Mouse (Mus musculus): ENCODE data around the gene Xrcc1.

DNA sequence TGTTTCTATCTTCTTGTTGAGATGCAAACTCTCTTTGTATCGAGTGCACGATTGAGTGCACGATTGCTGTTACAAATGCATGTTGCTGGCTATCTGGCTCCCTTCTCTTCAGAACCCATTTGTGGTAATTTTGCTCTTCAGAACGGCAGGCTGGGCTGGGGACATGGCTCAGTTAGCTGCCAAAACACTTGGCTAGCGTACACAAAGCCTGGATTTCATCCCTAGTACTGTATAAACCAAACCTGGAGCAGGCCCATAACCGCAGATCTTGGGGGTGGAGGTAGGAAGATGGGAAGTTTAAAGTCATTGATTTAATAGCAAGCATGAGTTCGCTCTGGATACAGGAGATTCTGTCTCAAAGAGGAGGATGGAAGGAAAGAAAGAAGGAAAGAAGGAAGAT lies 59.5 kb downstream of the Xrcc1 start:
- TF ChIP-seq CTCF (IDR thresholded peaks at IDR 0.05; ENCODE audit: low read depth) (no peak), EP300 (IDR thresholded peaks at IDR 0.05; ENCODE audit: low read depth) (no peak)
